Mouse (Mus musculus) urinary bladder, adult 18-20 months (tissue): ENCODE measurements at regions not wholly inside any gene's neighbourhood (a gene's known extent, or its start where the extent isn't known, plus 50 kb on each side); places are given as distances from the start of the nearest gene placed in this dataset.

Source experiments
- DNase-seq, 2 experiments: peaks; one replicate each; pipeline ENCODE4 v3.0.0; 2022; ENCODE audit warnings: low spot score in 2 of 2, mixed read lengths in 2 of 2

DNA sequence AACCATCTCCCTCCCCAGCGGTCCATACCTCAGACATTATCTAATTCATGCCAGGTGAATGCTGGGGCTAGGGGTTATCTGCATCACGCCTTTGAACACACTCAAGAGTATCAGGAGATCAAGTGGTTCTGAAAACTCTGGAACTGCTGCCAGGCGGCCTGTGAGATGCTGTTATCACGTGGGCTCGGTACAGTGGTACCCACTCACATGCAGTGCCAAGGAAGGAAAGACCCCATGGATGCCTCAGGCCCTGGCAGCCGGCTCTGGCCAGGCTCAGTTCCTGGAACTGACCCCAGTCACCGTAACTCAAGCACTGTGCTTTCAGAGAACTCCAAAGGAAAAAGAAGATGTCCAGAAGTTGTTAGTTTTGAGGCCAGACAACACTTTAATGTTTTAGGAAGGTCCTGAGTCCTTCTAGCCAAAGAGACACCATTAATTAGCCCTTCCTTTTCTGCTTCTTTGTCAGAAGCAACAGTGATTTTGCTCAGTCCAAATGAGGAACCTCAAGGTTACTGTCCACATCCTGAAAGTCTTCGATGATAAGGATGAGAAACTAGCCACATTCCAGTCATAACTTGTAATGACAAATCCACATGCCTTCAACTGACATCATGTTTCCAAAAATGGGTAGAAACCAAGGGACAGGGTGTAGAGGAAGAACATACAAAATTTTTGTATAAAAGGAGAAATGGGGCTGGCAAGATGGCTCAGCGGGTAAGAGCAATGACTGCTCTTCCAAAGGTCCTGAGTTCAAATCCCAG is 126.1 kb downstream of the Zbtb18 start:
- DNase-seq = no peak

DNA sequence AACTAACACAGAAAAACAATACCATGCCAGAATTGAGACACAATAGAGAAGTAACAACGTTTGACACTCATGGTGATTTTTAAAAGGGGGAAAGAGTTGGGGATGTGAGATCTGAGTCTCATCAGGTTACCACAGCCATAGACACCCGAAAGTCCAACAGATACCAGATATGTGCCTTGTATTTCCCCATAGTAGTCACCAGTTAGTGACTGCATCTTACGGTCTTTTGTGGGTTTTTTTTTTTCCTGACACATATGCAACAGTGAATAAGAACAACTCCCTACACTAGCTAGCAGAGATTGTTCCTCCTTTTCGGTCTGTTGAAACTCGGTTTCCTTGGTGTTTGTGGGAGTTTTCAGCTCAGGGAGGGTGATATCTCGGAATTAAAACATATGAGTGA is 127.4 kb downstream of the Zbtb18 start:
- no peak for DNase-seq

DNA sequence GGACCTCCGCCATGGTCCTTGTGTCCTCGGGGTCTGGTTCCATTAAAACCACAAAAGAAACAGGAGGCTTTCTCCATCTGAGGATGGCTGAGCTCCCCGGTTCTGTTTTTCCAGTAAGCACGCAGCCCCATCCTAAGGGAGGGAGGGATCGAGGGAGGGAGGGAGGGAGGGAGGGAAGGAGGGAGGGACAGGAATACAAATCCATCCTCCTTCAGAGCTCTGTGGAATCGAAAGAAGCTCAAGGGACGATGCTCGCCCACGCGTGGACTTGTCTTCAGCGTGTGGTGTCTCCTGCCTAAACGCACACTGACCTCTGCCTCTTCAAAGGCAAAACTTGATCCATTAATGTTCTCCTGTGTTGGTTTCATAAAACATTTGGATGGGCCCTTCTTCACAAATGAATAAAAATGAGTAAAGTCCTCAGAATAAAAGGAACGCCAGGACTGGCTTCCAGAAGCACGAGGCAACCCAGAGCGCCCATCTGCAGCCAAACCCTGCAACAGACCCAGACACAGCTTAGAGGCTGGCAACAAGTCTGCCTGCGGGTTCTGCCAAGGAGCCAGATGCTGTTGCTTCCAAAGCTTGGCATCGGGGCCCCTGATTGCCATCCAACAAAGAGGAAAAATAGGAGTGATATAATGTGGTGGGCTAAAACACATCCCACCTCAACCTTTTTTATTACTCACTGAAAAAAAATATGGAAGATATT is 131.0 kb downstream of the Zbtb18 start:
- DNase-seq = no peak

DNA sequence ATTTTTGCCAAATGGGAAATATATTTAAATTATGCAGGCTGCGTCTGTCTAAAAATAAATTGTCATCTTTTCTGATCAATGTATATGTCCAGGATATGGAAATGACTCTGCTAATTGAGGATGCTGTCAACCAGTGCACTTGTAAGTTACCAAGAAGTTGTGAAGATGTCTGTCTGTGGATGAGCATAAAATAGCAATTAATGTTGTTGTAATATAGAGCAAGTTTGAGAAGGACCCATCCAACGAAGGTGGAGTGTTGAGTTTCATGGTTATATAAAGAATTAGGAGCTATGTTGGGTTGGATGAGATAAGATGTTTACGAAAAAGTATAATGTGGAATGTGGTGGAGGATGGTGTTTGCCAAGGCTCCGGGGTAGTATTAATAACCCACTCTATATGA is 131.6 kb downstream of the Zbtb18 start:
- no peak for DNase-seq

DNA sequence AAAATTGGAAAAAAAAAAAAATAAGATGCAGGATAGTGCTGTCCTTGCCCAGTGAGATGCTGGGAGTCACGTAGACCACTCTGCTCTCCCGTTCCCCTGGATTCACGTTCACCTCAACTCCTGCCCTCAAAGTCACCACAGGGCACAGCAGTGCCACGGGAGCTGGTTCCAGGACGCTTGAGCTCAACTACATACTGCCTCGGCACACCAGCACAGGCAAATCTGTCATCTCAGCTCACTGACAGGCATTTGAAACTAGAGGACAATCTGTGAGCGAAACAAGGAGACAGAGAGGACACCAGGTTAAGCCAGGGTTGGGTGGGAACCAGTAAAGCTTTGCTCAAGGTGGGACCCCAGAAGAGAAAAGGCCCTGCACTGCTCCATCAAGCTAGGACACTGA is 132.2 kb downstream of the Zbtb18 start:
- DNase-seq = no peak

DNA sequence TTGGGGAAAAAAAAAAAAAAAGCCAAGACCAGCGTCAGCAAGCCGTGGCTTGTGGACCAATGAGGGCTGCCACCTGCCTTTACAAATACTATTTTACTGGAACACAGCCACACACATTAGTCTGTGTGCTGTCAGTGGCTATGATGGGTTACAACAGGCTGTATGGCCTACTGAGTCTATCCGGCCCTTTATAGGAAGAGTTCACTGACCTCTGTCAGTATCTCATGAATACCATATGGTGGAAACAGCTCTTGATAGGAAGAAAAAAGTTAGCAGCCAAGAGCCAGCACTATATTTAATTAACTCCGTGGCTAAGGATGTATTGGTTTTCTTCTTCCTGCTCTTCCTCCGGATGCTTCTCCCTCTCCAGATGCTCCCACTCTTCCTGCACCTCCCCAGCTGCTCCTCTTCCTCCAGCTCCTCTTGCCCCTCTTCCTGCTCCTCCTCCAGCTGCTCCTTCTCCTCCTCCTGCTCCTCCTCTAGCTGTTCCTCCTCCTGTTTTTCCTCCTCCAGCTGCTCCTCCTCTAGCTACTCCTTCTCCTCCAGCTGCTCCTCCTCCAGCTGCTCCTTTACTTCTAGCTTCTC is 142.2 kb downstream of the Zbtb18 start:
- DNase-seq = no peak

DNA sequence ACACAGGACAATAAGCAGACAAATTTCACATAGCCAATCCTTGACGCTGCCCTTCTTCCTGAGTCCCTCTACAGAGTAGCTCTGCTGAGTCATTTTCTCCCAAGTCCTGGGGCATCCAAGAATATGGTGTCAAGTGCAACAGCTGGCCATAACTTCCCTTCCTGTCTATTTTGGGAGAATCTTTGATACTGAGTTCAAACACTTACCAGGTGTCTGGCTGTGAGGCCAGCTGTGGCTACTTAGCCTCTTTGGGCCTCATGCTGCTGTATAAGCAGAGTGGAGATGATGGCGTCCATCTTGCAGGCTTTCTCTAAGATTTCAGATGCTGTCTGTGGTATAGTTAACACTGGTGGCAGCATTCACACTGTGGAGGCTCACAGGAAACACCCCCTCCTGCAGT is 143.2 kb downstream of the Zbtb18 start:
- DNase-seq = no peak

DNA sequence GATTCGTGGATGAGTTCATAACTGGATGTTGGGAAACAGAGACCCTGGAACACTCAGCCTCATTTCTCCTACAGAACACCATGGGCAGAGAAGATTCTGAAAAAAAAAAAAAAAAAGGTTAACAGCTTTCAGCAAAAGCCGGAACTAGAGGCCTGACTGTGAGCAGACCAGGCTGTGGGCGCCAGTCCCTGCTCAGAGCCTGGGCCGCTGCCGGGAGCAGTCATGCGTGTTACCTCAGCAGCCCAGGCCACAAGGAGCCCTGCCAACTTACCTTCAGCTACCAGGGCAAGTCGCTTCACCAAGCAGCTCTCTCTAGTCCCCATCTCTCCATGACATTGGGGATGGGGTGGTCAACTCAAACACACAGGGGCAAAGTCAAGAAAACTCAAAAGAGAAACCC is 140.6 kb upstream of the 1700016C15Rik start:
- no peak for DNase-seq

DNA sequence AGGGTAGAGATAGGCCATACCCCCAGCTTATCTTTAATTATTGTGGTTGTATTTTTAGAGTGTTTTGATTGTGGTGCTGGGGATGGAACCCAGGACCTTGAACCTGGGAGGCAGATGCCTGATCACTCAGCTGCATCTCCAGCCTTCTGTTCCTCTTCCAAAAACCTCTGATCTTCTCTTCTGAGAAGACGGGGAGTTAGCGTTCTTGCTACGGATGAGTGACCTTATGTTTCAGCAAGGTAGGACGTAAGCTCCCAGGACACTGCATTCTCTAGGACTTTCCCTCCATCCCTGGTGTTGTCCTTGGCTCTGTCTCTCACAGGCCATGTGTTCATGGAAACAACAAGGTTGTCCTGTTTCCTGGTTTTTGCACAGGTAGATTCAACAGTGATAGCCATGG is 140.0 kb upstream of the 1700016C15Rik start:
- DNase-seq = no peak

DNA sequence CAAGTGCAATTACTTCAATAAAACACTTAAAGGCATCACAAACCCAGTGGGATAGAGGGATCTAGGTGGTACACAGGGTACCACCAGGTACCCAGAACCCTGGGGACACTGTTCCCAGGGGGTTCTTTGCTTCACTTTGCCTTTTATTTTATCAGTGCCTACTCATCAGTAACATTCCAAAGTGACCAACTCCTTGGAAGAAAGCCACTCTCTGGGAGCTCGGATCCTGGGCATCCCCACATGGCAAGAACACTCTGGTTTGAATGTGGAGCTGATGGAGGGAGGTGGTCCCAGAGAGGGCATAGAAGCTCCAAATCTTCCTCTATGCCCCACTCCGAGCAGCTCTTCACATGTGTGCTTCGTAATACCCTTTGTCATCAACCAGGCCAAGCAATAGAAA is 137.9 kb upstream of the 1700016C15Rik start:
- no peak for DNase-seq

DNA sequence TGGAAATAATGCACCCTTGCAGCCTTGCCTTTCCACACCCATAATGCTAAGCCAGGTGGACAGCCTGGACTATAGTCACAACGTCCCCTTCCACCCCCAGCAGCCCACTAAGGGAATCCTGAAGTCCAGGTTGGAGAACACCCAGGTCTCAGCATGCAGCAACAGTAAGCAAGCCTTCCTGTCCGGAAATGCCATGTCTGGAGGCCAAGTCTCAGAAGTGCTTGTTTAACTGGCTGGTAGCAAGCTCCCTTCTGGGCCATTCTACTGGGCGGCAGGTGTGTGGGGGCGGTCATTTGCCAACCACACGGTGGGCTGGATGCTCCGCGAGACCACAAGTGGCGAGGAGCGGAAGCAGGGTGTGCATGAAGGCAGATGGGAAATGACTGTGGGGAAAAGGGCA is 137.3 kb upstream of the 1700016C15Rik start:
- DNase-seq = no peak

DNA sequence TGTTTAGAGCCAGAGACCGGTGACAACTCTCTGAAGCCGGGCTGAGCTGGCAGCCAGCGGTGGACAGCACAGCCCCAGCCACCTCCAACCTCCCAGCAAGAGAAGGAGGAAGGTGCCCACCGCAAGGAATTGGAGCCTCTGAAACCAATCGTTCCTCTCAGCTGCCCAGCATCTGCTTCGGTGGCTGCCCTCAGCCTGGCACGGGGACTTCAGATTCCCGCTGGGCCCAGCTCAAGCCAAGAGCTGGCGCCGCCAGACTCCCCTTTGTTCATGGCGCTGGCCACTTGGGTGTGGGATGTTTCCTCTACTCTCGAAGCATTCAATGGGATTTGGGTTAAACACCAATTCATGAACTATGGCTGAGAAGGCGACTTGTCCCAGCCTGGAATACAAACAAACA is 135.3 kb upstream of the 1700016C15Rik start:
- DNase-seq = no peak

DNA sequence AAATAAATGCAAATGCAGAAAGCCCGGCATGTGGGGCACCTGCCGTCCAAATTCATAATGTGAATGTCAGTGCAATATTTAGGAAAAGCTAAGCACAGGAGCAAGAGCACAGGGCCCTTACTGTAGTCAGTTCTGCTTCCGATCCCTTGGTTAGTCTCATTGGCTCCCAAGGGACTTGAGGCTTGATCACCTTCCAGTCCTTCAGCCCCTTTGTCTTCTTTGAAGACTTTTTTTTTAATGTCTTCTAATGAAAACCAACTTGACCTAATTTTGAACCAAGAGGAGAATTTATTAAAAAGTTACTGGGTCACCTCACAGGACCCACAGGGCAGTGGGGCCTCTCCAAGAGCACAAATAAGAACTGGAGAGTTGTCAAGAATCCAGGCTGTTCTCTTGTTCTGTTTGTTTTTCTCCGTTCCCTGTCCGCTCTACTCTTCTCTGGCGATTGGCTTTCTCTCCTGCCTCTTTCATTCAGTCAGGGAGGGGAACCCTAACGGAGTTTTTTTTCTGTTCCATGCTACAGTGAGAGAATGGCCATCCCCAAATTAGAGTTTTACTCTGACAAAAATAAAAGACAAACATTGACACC is 134.2 kb upstream of the 1700016C15Rik start:
- DNase-seq = no peak

DNA sequence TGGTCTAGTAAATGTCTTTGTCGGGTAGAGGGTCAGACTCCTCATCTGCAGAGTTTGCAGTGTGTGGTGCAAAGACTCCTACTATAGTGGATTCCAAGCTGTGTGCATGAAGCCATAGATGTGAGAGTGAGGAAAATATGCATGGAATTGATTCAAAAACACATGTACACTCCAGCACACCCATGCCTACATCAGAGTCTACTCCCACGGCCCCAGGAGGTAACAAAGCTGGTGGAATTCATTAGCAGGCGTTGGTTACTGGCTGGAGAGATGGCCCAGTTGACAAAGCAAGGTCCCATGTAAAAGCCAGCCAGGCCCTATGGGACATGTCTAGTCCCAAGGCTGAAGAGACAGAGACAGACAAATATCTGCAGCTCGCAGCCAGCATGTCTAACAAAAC is 132.6 kb upstream of the 1700016C15Rik start:
- no peak for DNase-seq

DNA sequence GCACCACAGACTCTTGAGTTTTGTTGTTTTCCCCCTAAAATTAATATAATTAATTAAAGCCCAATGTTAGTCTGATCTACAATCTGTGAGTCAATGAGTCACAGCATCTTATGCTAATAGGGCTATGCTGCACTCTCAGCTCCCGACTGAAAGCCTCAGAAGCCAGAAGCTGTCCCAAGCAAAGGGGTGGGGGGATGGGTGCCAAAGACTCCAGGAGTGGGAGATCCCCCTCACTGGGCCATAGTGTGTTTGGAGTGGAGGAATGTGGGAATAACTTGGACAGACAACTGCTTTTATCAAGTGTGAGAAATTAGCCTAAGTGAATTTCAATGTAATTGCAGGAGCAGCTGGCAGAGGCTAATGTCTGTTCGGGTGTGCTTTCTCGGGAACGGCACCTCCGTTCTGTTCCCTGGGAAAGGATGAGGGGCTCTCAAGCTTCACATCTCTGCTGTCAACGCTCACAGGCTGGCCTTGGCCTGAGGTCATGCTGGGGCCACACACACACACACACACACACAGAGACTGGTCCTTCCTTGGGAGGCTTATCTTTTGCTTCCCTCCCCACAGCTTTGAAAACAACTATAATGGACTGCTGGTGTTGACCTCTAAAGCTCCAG is 124.2 kb upstream of the 1700016C15Rik start:
- DNase-seq = no peak

DNA sequence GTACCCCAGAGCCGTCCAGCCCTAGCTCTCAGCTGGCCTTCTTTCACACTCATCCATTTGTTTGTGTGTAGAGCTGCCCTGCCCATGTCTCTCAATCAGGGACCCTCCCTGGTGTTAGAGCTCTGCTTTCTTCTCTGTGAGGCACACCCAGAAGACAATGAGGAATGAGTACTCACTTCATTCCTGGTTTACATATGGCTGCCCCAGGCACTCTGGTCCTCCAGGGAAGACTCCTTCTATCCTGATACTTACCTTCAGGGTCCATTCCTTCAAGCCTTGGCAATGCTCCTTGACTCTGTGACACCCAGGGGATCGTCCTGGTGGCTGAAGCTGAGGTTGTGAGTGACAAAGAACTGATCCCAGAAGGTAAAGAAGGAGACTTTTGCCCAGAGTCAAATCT is 122.0 kb upstream of the 1700016C15Rik start:
- DNase-seq = no peak

DNA sequence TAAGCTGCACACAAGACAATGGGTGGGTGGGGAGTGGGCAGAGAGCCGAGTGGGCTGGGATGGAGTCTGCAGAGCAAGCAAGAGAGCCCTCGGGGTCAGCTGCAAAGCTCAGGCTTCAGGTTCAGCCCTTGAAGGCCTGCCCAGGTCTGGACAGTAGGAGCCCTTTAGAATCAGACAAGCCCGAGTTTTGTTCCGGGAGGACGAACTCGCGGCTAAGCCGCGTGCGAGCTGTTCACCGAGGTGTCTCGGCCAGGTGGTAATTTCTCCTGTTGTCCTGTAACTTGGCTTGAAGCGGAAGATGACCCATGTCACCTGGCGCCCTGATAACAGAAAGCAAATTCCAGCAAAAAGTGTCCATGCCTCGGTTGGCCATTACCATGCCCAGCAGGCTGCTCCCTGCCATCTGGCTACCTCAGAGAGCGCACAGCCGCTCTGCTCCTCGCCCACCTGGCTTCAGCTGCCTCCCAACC is 121.0 kb upstream of the 1700016C15Rik start:
- DNase-seq = no peak

DNA sequence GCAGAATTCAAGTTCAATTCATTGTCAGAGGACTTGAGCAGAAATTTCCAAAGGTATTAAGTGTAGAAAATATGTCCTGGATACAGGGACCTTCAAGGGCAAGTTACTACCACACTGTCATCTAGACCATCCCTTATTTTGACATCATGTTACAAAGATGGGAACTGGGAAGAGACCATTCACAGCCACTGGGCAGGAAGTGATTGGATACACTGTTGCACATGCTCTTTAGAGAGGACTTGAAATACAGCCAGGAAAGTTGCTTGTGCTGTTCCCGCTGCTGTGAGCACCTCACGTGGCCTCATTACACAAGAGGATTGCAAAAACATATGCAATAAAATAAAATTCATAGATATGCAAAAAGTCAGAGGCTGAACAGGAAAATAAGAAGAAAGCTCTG is 120.4 kb upstream of the 1700016C15Rik start:
- DNase-seq = no peak

DNA sequence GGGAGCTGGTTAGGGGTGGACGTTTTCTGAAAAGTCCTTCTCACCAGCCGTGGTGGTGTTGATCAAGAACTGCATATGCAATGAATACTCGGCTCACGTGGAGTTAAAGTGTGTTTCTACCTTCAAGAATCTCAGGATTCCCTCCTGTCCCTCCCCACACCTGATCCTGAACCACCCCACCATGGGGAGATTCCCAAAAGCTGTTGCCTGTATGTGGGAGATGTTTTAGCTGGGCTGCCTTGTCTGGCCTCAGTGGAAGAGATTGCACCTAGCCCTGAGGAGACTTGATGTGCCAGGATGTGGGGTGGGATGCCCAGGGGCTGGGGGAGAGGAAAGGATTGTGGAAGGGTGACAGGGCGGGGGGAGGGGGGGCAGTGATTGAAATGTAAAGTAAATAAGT is 119.9 kb upstream of the 1700016C15Rik start:
- no peak for DNase-seq

DNA sequence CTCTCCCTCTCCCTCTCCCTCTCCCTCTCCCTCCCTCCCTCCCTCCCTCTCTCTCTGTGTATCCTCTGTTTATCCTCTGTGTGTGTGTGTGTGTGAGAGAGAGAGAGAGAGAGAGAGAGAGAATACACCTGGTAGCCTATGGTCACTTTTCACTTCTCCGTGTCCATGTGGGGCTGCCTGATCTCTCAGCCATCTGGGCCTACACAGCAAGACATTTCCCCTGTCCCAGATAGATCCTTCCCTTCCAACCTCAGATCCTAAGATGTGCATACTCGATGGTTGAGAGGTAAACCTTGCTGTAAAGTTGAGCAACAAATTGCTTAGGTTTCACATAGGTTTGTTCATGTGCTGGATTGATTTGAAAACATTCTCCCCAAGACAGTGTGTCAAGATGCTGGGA is 119.5 kb upstream of the 1700016C15Rik start:
- no peak for DNase-seq

DNA sequence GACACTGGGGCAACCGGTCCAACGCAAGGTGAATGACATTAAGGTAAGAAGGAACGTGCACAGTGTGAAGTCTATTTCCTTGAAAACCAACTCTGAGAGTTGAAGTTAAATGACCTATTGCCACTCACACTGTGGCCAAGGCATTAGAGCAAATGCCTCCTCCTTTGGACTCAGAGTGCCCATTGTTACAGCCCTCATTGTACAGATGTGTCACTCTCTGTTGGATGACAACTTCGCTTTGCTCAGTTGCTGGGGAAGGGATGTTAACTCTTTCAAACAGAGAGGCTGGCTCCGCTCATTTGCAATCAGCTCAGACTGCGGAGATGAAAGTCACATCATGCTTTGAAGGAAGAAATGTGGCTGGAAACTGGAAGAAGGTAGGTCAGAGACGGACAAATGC is 117.1 kb upstream of the 1700016C15Rik start:
- DNase-seq = no peak

DNA sequence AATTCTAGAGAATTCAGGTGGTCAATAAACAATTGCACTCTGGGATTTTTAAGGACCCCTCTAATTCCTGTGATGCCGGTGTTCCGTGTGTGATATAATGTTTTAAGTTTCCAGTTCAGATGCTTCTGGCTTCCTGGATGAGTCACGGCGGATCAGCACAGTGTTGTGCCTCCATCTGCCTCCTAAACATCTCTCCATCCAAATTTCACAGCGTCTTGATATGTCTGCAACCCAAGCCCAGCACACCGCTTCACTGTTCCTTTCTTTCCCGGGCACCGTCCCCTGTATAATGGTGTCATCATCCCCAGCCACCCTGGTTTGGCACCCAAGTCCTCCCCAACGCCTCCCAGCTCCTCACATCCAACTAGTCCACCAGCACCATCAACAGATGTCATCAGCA is 114.0 kb upstream of the 1700016C15Rik start:
- DNase-seq = no peak
